Mouse (Mus musculus) heart, embryonic 14.5 days (tissue): ENCODE data around the gene C1qtnf9. TPM values are rescaled to one million over a fixed set of nuclear protein-coding genes. Genes with fewer than 3 reads are reported as not detected.
A peak's percentile ranks its signal among the peaks of the same experiment; 100 is the strongest.

Source experiments
- ATAC-seq: fragments of 200-750 bp; cut with Nextera tagmentation; 2 replicates; pipeline ENCODE4 v1.8.0; 2017; ENCODE audit warnings: low read depth, moderate TSS enrichment; ENCODE audit not compliant: insufficient number of reproducible peaks, insufficient read depth, low FRiP score
- H3K27ac ChIP-seq, 2 experiments: fragments of 200-500 bp in 1 of 2; fragments of 300-500 bp in 1 of 2; sonication (generic) in 1 of 2; replicated peaks in 1 of 2; 2 replicates each; pipeline ENCODE4 v1.5.1; 2012 to 2014; ENCODE audit warnings: low read depth in 2 of 2, low read length in 2 of 2, control low read depth in 1 of 2, mild to moderate bottlenecking in 1 of 2, mixed read lengths in 1 of 2; ENCODE audit not compliant: control insufficient read depth in 1 of 2, insufficient read depth in 1 of 2
- H3K27me3 ChIP-seq: fragments of 300-500 bp; sonication (generic); 2 replicates; pipeline ENCODE4 v1.6.1; 2014; ENCODE audit warnings: mild to moderate bottlenecking, low read length, control low read depth; ENCODE audit not compliant: control insufficient read depth, insufficient read depth
- H3K36me3 ChIP-seq: fragments of 300-500 bp; sonication (generic); 2 replicates; pipeline ENCODE4 v1.6.1; 2014; ENCODE audit warnings: mild to moderate bottlenecking, control low read depth, low read length, mixed read lengths; ENCODE audit not compliant: control insufficient read depth, insufficient read depth
- H3K4me1 ChIP-seq, 2 experiments: fragments of 200-500 bp in 1 of 2; fragments of 300-500 bp in 1 of 2; sonication (generic) in 1 of 2; 2 replicates each; pipeline ENCODE4 v1.6.1; 2012 to 2014; ENCODE audit warnings: low read length in 2 of 2, control low read depth in 1 of 2, mixed read lengths in 1 of 2; ENCODE audit not compliant: control insufficient read depth in 2 of 2, insufficient read depth in 2 of 2
- H3K4me2 ChIP-seq: fragments of 300-500 bp; sonication (generic); 2 replicates; pipeline ENCODE4 v1.6.1; 2014; ENCODE audit warnings: mild to moderate bottlenecking, low read length
- H3K4me3 ChIP-seq, 2 experiments: fragments of 200-500 bp in 1 of 2; fragments of 300-500 bp in 1 of 2; sonication (generic) in 1 of 2; 2 replicates each; pipeline ENCODE4 v1.5.1; 2012 to 2014; ENCODE audit warnings: low read length in 2 of 2, mild to moderate bottlenecking in 2 of 2, control low read depth in 1 of 2, low read depth in 1 of 2, moderate library complexity in 1 of 2; ENCODE audit not compliant: control insufficient read depth in 1 of 2, insufficient read depth in 1 of 2
- H3K9ac ChIP-seq: fragments of 300-500 bp; sonication (generic); 2 replicates; pipeline ENCODE4 v1.6.1; 2014; ENCODE audit warnings: mild to moderate bottlenecking, low read length
- H3K9me3 ChIP-seq: fragments of 300-500 bp; sonication (generic); 2 replicates; pipeline ENCODE4 v1.6.1; 2016; ENCODE audit warnings: low read length, control low read depth; ENCODE audit not compliant: control insufficient read depth
- WGBS: fragments of 180-500 bp; shearing (Covaris S2); extraction: QIAGEN DNeasy Blood & Tissue Kit; methylation state at CpG from one replicate; pipeline ENCODE4 v1.1.7; 2014; 5-methylcytosine and 5-hydroxymethylcytosine counted together
- polyA plus RNA-seq: library from polyadenylated mRNA; unstranded; fragments of >200 nt; fragmentation: Nextera tagmentation; extraction: Ambion mirVana; gene quantifications from 2 replicates; pipeline ENCODE4 v1.2.1, GENCODE M21; 2014

C1qtnf9 gene
- polyA plus RNA-seq, 1 experiment from 2014 or later: 0.31 TPM

GRCm38 (mm10) chr14:60735206-60735605 lies 32.7 kb upstream of the C1qtnf9 start:
- H3K27ac ChIP-seq: peak overlapping the region; percentile 74 to 94
- peak overlapping the region; percentile 6 to 18; a peak in 3 of 4 replicates for H3K4me3 ChIP-seq
- 29% methylated on average over 5 of the region's 5 CpGs for WGBS
- peaks cover 38 to 70% of the 10 kb centered on the region in 2 experiments for H3K4me1 ChIP-seq
- no peak for ATAC-seq
- H3K9me3 ChIP-seq: no peaks in the 10 kb centered on the region
- peak overlapping the region; percentile 66 for H3K9ac ChIP-seq
- H3K27me3 ChIP-seq: no peaks in the 10 kb centered on the region
- peak overlapping the region; percentile 67 for H3K4me2 ChIP-seq
- H3K36me3 ChIP-seq: no peaks in the 10 kb centered on the region

GRCm38 (mm10) chr14:60735848-60736547 lies 31.9 kb upstream of the C1qtnf9 start:
- ATAC-seq: no peak
- Histone ChIP-seq H3K27me3 (no peaks in the 10 kb centered on the region), H3K4me3 (peak overlapping the region in 1 of 2 experiments; percentile 7; a peak in 2 of 4 replicates), H3K36me3 (no peaks in the 10 kb centered on the region), H3K9me3 (no peaks in the 10 kb centered on the region), H3K27ac (peak overlapping the region; percentile 74 to 94), H3K9ac (peak overlapping the region; percentile 66), H3K4me1 (peaks cover 46 to 78% of the 10 kb centered on the region in 2 experiments), H3K4me2 (peak overlapping the region; percentile 67)
- WGBS: 31% methylated on average over 13 of the region's 13 CpGs

- Histone ChIP-seq H3K4me2 (peak overlapping the region; percentile 67), H3K4me1 (peaks cover 52 to 85% of the 10 kb centered on the region in 2 experiments), H3K4me3 (peak overlapping the region in 1 of 2 experiments; percentile 7; a peak in 1 of 4 replicates), H3K9me3 (no peaks in the 10 kb centered on the region), H3K27me3 (no peaks in the 10 kb centered on the region), H3K36me3 (no peaks in the 10 kb centered on the region), H3K9ac (peak overlapping the region; percentile 66), H3K27ac (peak overlapping the region; percentile 59 to 94)
- 9% methylated on average over 4 of the region's 4 CpGs for WGBS
- ATAC-seq: no peak
Observed at GRCm38 (mm10) chr14:60736591-60737192, 31.2 kb upstream of the C1qtnf9 start.

GRCm38 (mm10) chr14:60737202-60737611 lies 30.7 kb upstream of the C1qtnf9 start:
- no peak for ATAC-seq
- 21% methylated on average over 7 of the region's 7 CpGs for WGBS
- H3K27me3 ChIP-seq: no peaks in the 10 kb centered on the region
- H3K4me1 ChIP-seq: peaks cover 55 to 87% of the 10 kb centered on the region in 2 experiments
- H3K27ac ChIP-seq: peak overlapping the region; percentile 86 to 94
- H3K4me3 ChIP-seq: no peak overlapping the region
- peak overlapping the region; percentile 67 for H3K4me2 ChIP-seq
- peak overlapping the region; percentile 66 for H3K9ac ChIP-seq
- H3K36me3 ChIP-seq: no peaks in the 10 kb centered on the region
- H3K9me3 ChIP-seq: no peaks in the 10 kb centered on the region

- peak overlapping the region; percentile 44; the same call in 1 of the 2 replicates for H3K9ac ChIP-seq
- WGBS: 54% methylated on average over 10 of the region's 10 CpGs
- no peaks in the 10 kb centered on the region for H3K36me3 ChIP-seq
- no peaks in the 10 kb centered on the region for H3K9me3 ChIP-seq
- peak overlapping the region; percentile 79 to 94 for H3K27ac ChIP-seq
- H3K4me1 ChIP-seq: peaks cover 65 to 96% of the 10 kb centered on the region in 2 experiments
- no peak overlapping the region for H3K4me3 ChIP-seq
- ATAC-seq: no peak
- peak overlapping the region; percentile 11; the same call in 1 of the 2 replicates for H3K4me2 ChIP-seq
- H3K27me3 ChIP-seq: no peaks in the 10 kb centered on the region
Observed at GRCm38 (mm10) chr14:60738434-60738938, 29.4 kb upstream of the C1qtnf9 start.

- peak overlapping the region in 1 of 2 experiments; percentile 94; a peak in 2 of 4 replicates for H3K27ac ChIP-seq
- no peaks in the 10 kb centered on the region for H3K9me3 ChIP-seq
- H3K27me3 ChIP-seq: no peaks in the 10 kb centered on the region
- no peaks in the 10 kb centered on the region for H3K36me3 ChIP-seq
- H3K4me3 ChIP-seq: no peak overlapping the region
- peaks cover 61 to 97% of the 10 kb centered on the region in 2 experiments for H3K4me1 ChIP-seq
- WGBS: 10% methylated on average over 8 of the region's 9 CpGs
- H3K4me2 ChIP-seq: no peak overlapping the region
- H3K9ac ChIP-seq: 0 out of 2 replicates have a peak overlapping the region, but pooled peaks have one; percentile 44
- no peak for ATAC-seq
Observed at GRCm38 (mm10) chr14:60739155-60739554, 28.8 kb upstream of the C1qtnf9 start.

DNA sequence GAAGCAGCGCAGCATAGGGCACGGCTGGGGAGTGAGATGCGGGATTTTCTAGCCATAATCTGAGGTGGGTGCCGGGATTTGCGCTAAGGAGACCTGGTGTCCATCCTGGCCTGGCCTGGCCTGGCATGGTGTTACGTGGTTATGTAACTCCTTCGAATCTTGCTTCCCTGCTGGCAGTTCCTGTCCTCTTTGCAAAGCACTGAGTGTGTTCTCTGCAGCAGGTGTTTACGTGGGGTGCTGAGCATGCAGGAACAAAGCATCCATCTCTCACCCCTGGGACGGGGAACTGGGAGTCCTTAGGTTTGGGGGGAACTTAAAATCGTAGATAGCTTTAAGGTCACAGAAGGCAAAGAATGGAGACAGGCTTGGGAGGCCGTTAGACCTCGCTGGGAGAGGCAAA lies 28.3 kb upstream of the C1qtnf9 start:
- Histone ChIP-seq H3K4me3 (no peak overlapping the region), H3K9ac (peak overlapping the region; percentile 51), H3K9me3 (no peaks in the 10 kb centered on the region), H3K4me1 (peaks cover 60 to 98% of the 10 kb centered on the region in 2 experiments), H3K36me3 (no peaks in the 10 kb centered on the region), H3K27ac (peak overlapping the region; percentile 63 to 94), H3K4me2 (no peak overlapping the region), H3K27me3 (no peaks in the 10 kb centered on the region)
- no peak for ATAC-seq
- 61% methylated on average over 12 of the region's 12 CpGs for WGBS
